Mouse (Mus musculus) brain, embryonic 14.5 days (tissue): Measurements from ENCODE around the gene Armh2. TPM values are rescaled to one million over a fixed set of nuclear protein-coding genes. Genes with fewer than 3 reads are reported as not detected.
"Not testable (repeated sequence)": the region's sequence is repeated elsewhere in the genome, so short reads cannot be mapped to it uniquely, and the experiment has no call there.

Experiments
- DNase-seq: peaks from one replicate; pipeline ENCODE4 v3.0.0-alpha.2; 2011; ENCODE audit warnings: low read depth
- CTCF ChIP-seq: fragments of 200-500 bp; IDR thresholded peaks from 2 replicates; pipeline ENCODE4 v1.5.1; 2012; ENCODE audit warnings: inconsistent platforms, mild to moderate bottlenecking, moderate library complexity, borderline replicate concordance; ENCODE audit not compliant: insufficient read depth, insufficient read length; ENCODE audit errors: extremely low read depth
- POLR2A ChIP-seq: fragments of 200-500 bp; IDR thresholded peaks from 2 replicates; pipeline ENCODE4 v1.6.1; 2012; ENCODE audit warnings: mild to moderate bottlenecking, inconsistent platforms, borderline replicate concordance; ENCODE audit not compliant: poor library complexity, insufficient read depth, insufficient read length, severe bottlenecking; ENCODE audit errors: extremely low read depth
- polyA plus RNA-seq: library from polyadenylated mRNA; depleted of rRNA; stranded (reverse); fragments of >200 nt; gene quantifications from 2 replicates; pipeline ENCODE4 v1.2.3, GENCODE M21; 2012

Armh2 gene
- polyA plus RNA-seq, 1 experiment = 0.10 TPM

GRCm38 (mm10) chr13:24760351-24760870 is 19.4 kb downstream of the Armh2 start:
- no peak for TF ChIP-seq POLR2A
- TF ChIP-seq CTCF = no peak
- DNase-seq = peak; percentile 71

- no peak for DNase-seq
Measured at GRCm38 (mm10) chr13:24761083-24761402, 20.0 kb downstream of the Armh2 start.

GRCm38 (mm10) chr13:24761403-24762227 is 20.6 kb downstream of the Armh2 start, which contains the start of gene Gmnn:
Gmnn (minus strand) TSS chr13:24761923.
- peak; percentile 95 for DNase-seq
- TF ChIP-seq POLR2A (0 out of 2 replicates have a peak, but pooled peaks have one; percentile 19), CTCF (no peak)

More at GRCm38 (mm10) chr13:24761083-24761402, 20.0 kb downstream of the Armh2 start:
- TF ChIP-seq POLR2A (no peak), CTCF (no peak)

GRCm38 (mm10) chr13:24762254-24762653 is 21.2 kb downstream of the Armh2 start:
- no peak for DNase-seq
- no peak for TF ChIP-seq POLR2A

GRCm38 (mm10) chr13:24767809-24768208 is 26.8 kb downstream of the Armh2 start:
- DNase-seq = not testable (repeated sequence)

- not testable (repeated sequence) for DNase-seq
Measured at GRCm38 (mm10) chr13:24771482-24771881, 30.4 kb downstream of the Armh2 start.

- TF ChIP-seq POLR2A (no peak), CTCF (peak; percentile 78)
- peak; percentile 71 for DNase-seq
Measured at GRCm38 (mm10) chr13:24776146-24776844, 35.3 kb downstream of the Armh2 start.

GRCm38 (mm10) chr13:24778026-24778425 is 37.0 kb downstream of the Armh2 start:
- no peak for DNase-seq
- TF ChIP-seq POLR2A (no peak), CTCF (no peak)

- DNase-seq = no peak
- TF ChIP-seq POLR2A = no peak
- TF ChIP-seq CTCF = no peak
Measured at GRCm38 (mm10) chr13:24778706-24779380, 37.8 kb downstream of the Armh2 start.

GRCm38 (mm10) chr13:24781916-24782315 is 40.9 kb downstream of the Armh2 start:
- no peak for TF ChIP-seq POLR2A
- TF ChIP-seq CTCF = no peak
- peak; percentile 47 for DNase-seq

- peak; percentile 51 for DNase-seq
- TF ChIP-seq CTCF = no peak
- TF ChIP-seq POLR2A = no peak
Measured at GRCm38 (mm10) chr13:24786014-24786490, 45.0 kb downstream of the Armh2 start.
